Mouse (Mus musculus) liver, adult 2 months (tissue): ENCODE data around the gene Atp6v1d.

ENCODE experiments used
- CTCF ChIP-seq: fragments of 200-500 bp; IDR thresholded peaks from 2 replicates; pipeline ENCODE4 v1.5.1; 2011; ENCODE audit warnings: low read depth, low read length, control low read depth
- POLR2A ChIP-seq: fragments of 200-500 bp; IDR thresholded peaks from 2 replicates; pipeline ENCODE4 v1.6.1; 2011; ENCODE audit warnings: low read length, control low read depth; ENCODE audit not compliant: insufficient read depth; ENCODE audit errors: extremely low read depth

DNA sequence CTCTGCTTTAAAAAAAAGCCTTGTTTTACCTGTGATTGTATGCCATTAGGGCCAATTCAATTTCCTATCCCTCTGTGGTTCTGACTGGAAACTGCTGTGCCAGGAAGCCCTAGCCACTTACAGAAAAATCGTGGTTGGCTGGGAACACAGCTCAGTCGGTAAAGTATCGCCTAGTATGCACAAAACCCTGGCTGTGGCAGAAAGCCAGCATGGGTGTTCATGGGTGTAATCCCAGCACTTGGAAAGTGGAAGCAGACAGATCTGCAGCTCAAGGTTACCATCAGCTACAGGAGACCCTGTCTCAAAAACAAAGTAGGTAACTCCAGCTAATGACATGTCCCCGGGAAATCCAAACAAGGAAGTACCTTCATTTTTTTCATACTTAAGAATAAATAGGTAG lies 21.5 kb downstream of the Atp6v1d start:
- TF ChIP-seq CTCF (no peak), POLR2A (no peak)
